Mouse (Mus musculus) kidney, embryonic 14.5 days (tissue): ENCODE data around the gene Wwp2. TPM values are rescaled to one million over a fixed set of nuclear protein-coding genes. Genes with fewer than 3 reads are reported as not detected.

Source experiments
- ATAC-seq: fragments of 200-750 bp; cut with Nextera tagmentation; 2 replicates; pipeline ENCODE4 v1.8.0; 2017; ENCODE audit warnings: moderate number of reproducible peaks, mild to moderate bottlenecking, moderate TSS enrichment, moderate library complexity; ENCODE audit not compliant: low FRiP score, low TSS enrichment
- H3K27ac ChIP-seq: fragments of 300-500 bp; sonication (generic); 2 replicates; pipeline ENCODE4 v1.5.1; 2014; ENCODE audit warnings: low read depth, mild to moderate bottlenecking, low read length, moderate library complexity, mixed read lengths
- H3K27me3 ChIP-seq: fragments of 300-500 bp; sonication (generic); 2 replicates; pipeline ENCODE4 v1.6.1; 2014; ENCODE audit warnings: mild to moderate bottlenecking, low read length; ENCODE audit not compliant: control insufficient read depth, insufficient read depth
- H3K36me3 ChIP-seq: fragments of 300-500 bp; sonication (generic); 2 replicates; pipeline ENCODE4 v1.6.1; 2014; ENCODE audit warnings: low read length, mixed read lengths; ENCODE audit not compliant: control insufficient read depth, insufficient read depth
- H3K4me1 ChIP-seq: fragments of 300-500 bp; sonication (generic); 2 replicates; pipeline ENCODE4 v1.6.1; 2014; ENCODE audit warnings: low read length, mixed read lengths; ENCODE audit not compliant: control insufficient read depth, insufficient read depth
- H3K4me2 ChIP-seq: fragments of 300-500 bp; sonication (generic); replicated peaks from 2 replicates; pipeline ENCODE4 v1.6.1; 2014; ENCODE audit warnings: low read depth, mild to moderate bottlenecking, low read length
- H3K4me3 ChIP-seq: fragments of 300-500 bp; sonication (generic); 2 replicates; pipeline ENCODE4 v1.5.1; 2014; ENCODE audit warnings: mild to moderate bottlenecking, low read length
- H3K9ac ChIP-seq: fragments of 300-500 bp; sonication (generic); 2 replicates; pipeline ENCODE4 v1.6.1; 2014; ENCODE audit warnings: low read depth, mild to moderate bottlenecking, low read length, moderate library complexity
- H3K9me3 ChIP-seq: fragments of 300-500 bp; sonication (generic); 2 replicates; pipeline ENCODE4 v1.6.1; 2016; ENCODE audit warnings: low read length; ENCODE audit not compliant: control insufficient read depth
- WGBS: fragments of 180-500 bp; shearing (Covaris S2); extraction: QIAGEN DNeasy Blood & Tissue Kit; methylation state at CpG from one replicate; pipeline ENCODE4 v1.1.7; 2014; 5-methylcytosine and 5-hydroxymethylcytosine counted together
- polyA plus RNA-seq: library from polyadenylated mRNA; unstranded; fragments of >200 nt; fragmentation: Nextera tagmentation; extraction: Ambion mirVana; gene quantifications from 2 replicates; pipeline ENCODE4 v1.2.1, GENCODE M21; 2014

The Wwp2 gene
- polyA plus RNA-seq, 1 experiment from 2014 or later = 43.7 TPM

GRCm38 (mm10) chr8:107458281-107458680 is 22.1 kb downstream of the Wwp2 start:
- no peak overlapping the region for H3K9ac ChIP-seq
- no peak overlapping the region for H3K27ac ChIP-seq
- WGBS = 90% methylated on average over 6 of the region's 6 CpGs
- H3K36me3 ChIP-seq = peaks cover 34% of the 10 kb centered on the region
- no peaks in the 10 kb centered on the region for H3K9me3 ChIP-seq
- no peak overlapping the region for H3K4me3 ChIP-seq
- H3K4me2 ChIP-seq = no peak overlapping the region
- ATAC-seq = no peak
- no peaks in the 10 kb centered on the region for H3K27me3 ChIP-seq
- no peaks in the 10 kb centered on the region for H3K4me1 ChIP-seq

GRCm38 (mm10) chr8:107462423-107462822 is 26.3 kb downstream of the Wwp2 start:
- peaks cover 36% of the 10 kb centered on the region for H3K36me3 ChIP-seq
- 89% methylated on average over 5 of the region's 5 CpGs for WGBS

DNA sequence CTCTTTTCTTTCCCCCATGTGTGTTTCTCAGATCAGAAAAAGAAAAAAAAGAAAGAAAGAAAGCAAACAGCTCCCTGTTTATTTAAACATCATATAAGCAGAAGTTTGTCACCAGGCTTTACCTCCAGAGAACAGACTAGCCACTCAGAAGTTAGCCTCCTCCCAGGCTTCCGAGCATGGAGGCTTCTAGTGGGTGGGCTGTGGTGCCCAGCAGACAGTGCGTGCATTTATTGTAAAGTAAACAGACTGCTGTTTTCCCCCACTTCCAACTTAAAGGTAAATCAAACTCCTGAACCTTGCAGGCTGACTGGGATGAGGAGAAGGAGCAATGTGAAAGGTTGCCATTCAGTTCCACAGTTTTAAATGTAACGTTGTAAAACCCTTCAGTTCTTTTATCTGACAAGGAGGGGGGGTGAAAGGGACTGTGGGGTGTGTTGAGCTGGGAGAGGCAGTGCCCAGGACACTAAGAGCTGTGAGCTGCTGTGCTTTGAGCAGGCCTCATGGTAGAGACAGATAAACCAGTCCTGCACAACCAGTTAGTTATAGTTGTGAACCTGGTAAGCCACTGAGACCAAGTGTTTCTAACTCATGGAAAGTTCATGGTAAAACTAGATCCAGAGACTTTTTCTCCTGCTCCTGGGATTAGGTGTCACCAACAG is 29.3 kb downstream of the Wwp2 start:
- ATAC-seq = no peak
- H3K9ac ChIP-seq = no peak overlapping the region
- no peak overlapping the region for H3K4me2 ChIP-seq
- no peak overlapping the region for H3K4me3 ChIP-seq
- no peak overlapping the region for H3K27ac ChIP-seq
- H3K27me3 ChIP-seq = no peaks in the 10 kb centered on the region
- H3K4me1 ChIP-seq = no peaks in the 10 kb centered on the region
- WGBS = 43% methylated on average over 3 of the region's 3 CpGs
- peaks cover 20% of the 10 kb centered on the region for H3K36me3 ChIP-seq
- H3K9me3 ChIP-seq = no peaks in the 10 kb centered on the region

More at GRCm38 (mm10) chr8:107462423-107462822, 26.3 kb downstream of the Wwp2 start:
- H3K27ac ChIP-seq = no peak overlapping the region
- no peaks in the 10 kb centered on the region for H3K4me1 ChIP-seq
- no peak overlapping the region for H3K4me3 ChIP-seq
- H3K27me3 ChIP-seq = no peaks in the 10 kb centered on the region
- H3K9me3 ChIP-seq = no peaks in the 10 kb centered on the region
- no peak for ATAC-seq
- no peak overlapping the region for H3K9ac ChIP-seq
- no peak overlapping the region for H3K4me2 ChIP-seq

DNA sequence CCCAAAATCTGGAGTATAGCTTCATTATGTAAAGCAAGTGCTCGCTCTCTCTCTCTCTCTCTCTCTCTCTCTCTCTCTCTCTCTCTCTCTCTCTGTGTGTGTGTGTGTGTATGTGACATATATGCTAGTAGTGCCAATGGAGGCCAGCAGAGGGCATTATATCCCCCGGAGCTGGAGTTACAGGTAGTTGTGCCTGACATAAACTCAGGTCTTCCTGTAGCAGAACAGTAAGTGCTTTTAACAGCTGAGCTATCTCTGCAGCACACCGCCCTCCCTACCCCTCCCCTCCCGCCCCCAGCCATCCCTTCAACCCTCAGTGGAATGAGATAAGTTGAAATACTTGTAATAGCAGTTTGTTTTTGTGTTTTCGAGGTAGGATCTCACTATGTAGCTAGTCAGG is 30.5 kb downstream of the Wwp2 start:
- Histone ChIP-seq H3K4me2 (no peak overlapping the region), H3K9ac (no peak overlapping the region), H3K4me3 (no peak overlapping the region), H3K27me3 (no peaks in the 10 kb centered on the region), H3K9me3 (no peaks in the 10 kb centered on the region), H3K27ac (no peak overlapping the region), H3K4me1 (no peaks in the 10 kb centered on the region), H3K36me3 (peaks cover 11% of the 10 kb centered on the region)
- WGBS = 92% methylated on average over 5 of the region's 5 CpGs
- ATAC-seq = no peak

- H3K9ac ChIP-seq = no peak overlapping the region
Observed at GRCm38 (mm10) chr8:107468811-107469302, 32.7 kb downstream of the Wwp2 start.

GRCm38 (mm10) chr8:107470302-107470701 is 34.1 kb downstream of the Wwp2 start:
- Histone ChIP-seq H3K27ac (no peak overlapping the region), H3K27me3 (no peaks in the 10 kb centered on the region), H3K4me3 (no peak overlapping the region), H3K4me2 (no peak overlapping the region), H3K9me3 (no peaks in the 10 kb centered on the region), H3K36me3 (peaks cover 6% of the 10 kb centered on the region; the same call in 1 of the 2 replicates), H3K4me1 (no peaks in the 10 kb centered on the region; the same call in 1 of the 2 replicates), H3K9ac (no peak overlapping the region)
- 73% methylated on average over 5 of the region's 5 CpGs for WGBS
- no peak for ATAC-seq

More at GRCm38 (mm10) chr8:107468811-107469302, 32.7 kb downstream of the Wwp2 start:
- no peak for ATAC-seq
- Histone ChIP-seq H3K4me2 (no peak overlapping the region), H3K9me3 (no peaks in the 10 kb centered on the region), H3K36me3 (peaks cover 9% of the 10 kb centered on the region; the same call in 1 of the 2 replicates), H3K27ac (no peak overlapping the region), H3K27me3 (no peaks in the 10 kb centered on the region), H3K4me1 (no peaks in the 10 kb centered on the region; the same call in 1 of the 2 replicates), H3K4me3 (no peak overlapping the region)
- WGBS = 58% methylated on average over 8 of the region's 8 CpGs

GRCm38 (mm10) chr8:107472403-107473100 is 36.4 kb downstream of the Wwp2 start:
- WGBS = 58% methylated on average over 10 of the region's 10 CpGs
- no peak overlapping the region for H3K4me3 ChIP-seq
- no peak overlapping the region for H3K27ac ChIP-seq

DNA sequence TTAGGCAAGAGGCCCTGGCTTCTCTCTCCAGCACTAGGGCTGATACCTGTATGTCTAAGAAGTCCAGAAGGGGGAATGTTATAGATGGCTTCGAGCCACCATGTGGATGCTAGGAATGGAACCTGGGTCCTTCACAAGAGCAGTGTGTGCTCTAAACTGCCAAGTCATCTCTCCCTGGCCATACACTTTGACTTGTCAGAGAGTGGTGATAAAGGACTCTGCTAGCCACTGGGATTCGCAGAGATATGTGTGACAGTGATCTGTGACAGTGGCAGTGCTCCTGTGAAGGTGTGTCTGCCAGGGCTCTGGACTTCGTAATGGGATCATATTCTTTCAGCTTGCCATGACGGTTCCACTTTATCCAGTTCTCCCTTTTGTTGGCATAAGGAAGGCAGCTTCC is 37.2 kb downstream of the Wwp2 start:
- Histone ChIP-seq H3K27ac (no peak overlapping the region), H3K27me3 (no peaks in the 10 kb centered on the region), H3K4me1 (no peaks in the 10 kb centered on the region; the same call in 1 of the 2 replicates), H3K9ac (no peak overlapping the region), H3K4me3 (no peak overlapping the region), H3K36me3 (peaks cover 4% of the 10 kb centered on the region; the same call in 1 of the 2 replicates), H3K9me3 (no peaks in the 10 kb centered on the region), H3K4me2 (no peak overlapping the region)
- no peak for ATAC-seq
- 96% methylated on average over 4 of the region's 4 CpGs for WGBS

More at GRCm38 (mm10) chr8:107472403-107473100, 36.4 kb downstream of the Wwp2 start:
- no peaks in the 10 kb centered on the region; the same call in 1 of the 2 replicates for H3K4me1 ChIP-seq
- ATAC-seq = no peak
- H3K36me3 ChIP-seq = peaks cover 4% of the 10 kb centered on the region; the same call in 1 of the 2 replicates
- H3K4me2 ChIP-seq = no peak overlapping the region
- no peaks in the 10 kb centered on the region for H3K27me3 ChIP-seq
- H3K9ac ChIP-seq = no peak overlapping the region
- no peaks in the 10 kb centered on the region for H3K9me3 ChIP-seq

DNA sequence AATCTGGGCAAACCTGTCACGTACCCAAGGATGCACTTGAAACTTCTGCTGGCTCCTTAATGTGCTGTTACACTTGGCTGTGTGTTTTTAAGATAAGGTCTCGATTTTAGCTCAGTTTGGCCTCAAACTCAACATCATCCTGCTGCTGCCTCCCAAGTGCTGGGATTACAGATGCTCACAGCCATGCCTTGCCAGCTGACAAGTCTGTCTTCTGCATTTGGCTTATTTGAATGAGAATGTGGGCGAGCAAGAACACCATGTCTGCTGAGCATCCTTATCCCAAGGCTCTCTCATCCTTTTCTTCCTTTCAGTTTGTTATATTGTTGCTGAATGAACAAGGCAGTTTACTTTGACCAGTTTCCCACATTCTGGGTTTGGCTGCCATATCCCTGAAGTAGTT is 39.4 kb downstream of the Wwp2 start:
- no peaks in the 10 kb centered on the region for H3K9me3 ChIP-seq
- no peaks in the 10 kb centered on the region; the same call in 1 of the 2 replicates for H3K36me3 ChIP-seq
- H3K4me1 ChIP-seq = no peaks in the 10 kb centered on the region; the same call in 1 of the 2 replicates
- no peaks in the 10 kb centered on the region for H3K27me3 ChIP-seq
- H3K4me2 ChIP-seq = no peak overlapping the region
- no peak overlapping the region for H3K27ac ChIP-seq
- 85% methylated on average over 3 of the region's 3 CpGs for WGBS
- no peak for ATAC-seq
- no peak overlapping the region for H3K4me3 ChIP-seq
- H3K9ac ChIP-seq = no peak overlapping the region
